In genomic region chr5:101826531-101826970, GRCm38 (mm10) we compare ENCODE assay signal across 8 mouse cellular contexts.
DNase-seq lines count a peak whose midpoint lies in the region; ATAC-seq lines count a peak whose summit lies in the region.

No protein-coding gene starts in this region.

- WGBS in hindbrain, embryonic 16.5 days = 3% methylated on average over 15 of the region's 15 CpGs
- WGBS in midbrain, embryonic 14.5 days = 4% methylated on average over 15 of the region's 15 CpGs

- no peak overlapping the region for H3K27ac ChIP-seq in hindbrain, embryonic 16.5 days (ENCODE audit: low read depth, low read length)
- peak overlapping the region; percentile 41; the same call in 1 of the 2 replicates for H3K27ac ChIP-seq in midbrain, embryonic 14.5 days (replicated peaks; ENCODE audit: low read depth, low read length)

- H3K4me2 ChIP-seq in hindbrain, embryonic 16.5 days (ENCODE audit: low read length) = peak overlapping the region; percentile 50
- H3K4me2 ChIP-seq in midbrain, embryonic 14.5 days (ENCODE audit: low read length) = peak overlapping the region; percentile 46

- H3K9ac ChIP-seq in hindbrain, embryonic 16.5 days (ENCODE audit: low read depth, low read length) = peak overlapping the region; percentile 48
- 0 out of 2 replicates have a peak overlapping the region, but pooled peaks have one; percentile 12 for H3K9ac ChIP-seq in midbrain, embryonic 14.5 days (replicated peaks; ENCODE audit: low read length)

- H3K36me3 ChIP-seq in hindbrain, embryonic 16.5 days (ENCODE audit: control insufficient read depth, insufficient read depth, low read length) = 0 out of 2 replicates have a peak, but pooled peaks cover 2% of the 10 kb centered on the region
- peaks cover 6% of the 10 kb centered on the region for H3K36me3 ChIP-seq in midbrain, embryonic 14.5 days (ENCODE audit: control insufficient read depth, insufficient read depth, low read length)

- DNase-seq in right cerebral cortex, postnatal 36 days (ENCODE audit: low spot score in 2 of 2) = peak; percentile 21 to 34
- DNase-seq in right cerebral cortex, postnatal 14 days = no peak
- peak; percentile 48 to 57 for DNase-seq in cerebellum, postnatal 36 days
- peak; percentile 18 for DNase-seq in gastrocnemius, postnatal 25 days
- peak; percentile 82 for DNase-seq in liver
- DNase-seq in midbrain, embryonic 14.5 days = peak; percentile 85
- peak; percentile 77 for DNase-seq in yolk sac, embryonic 10.5 days (ENCODE audit: low spot score)

- no peaks in the 10 kb centered on the region for H3K9me3 ChIP-seq in hindbrain, embryonic 16.5 days (ENCODE audit: control insufficient read depth, low read length)
- H3K9me3 ChIP-seq in midbrain, embryonic 14.5 days (ENCODE audit: control insufficient read depth, low read length) = no peaks in the 10 kb centered on the region

- peak; percentile 69 for ATAC-seq in hindbrain, embryonic 16.5 days
- ATAC-seq in midbrain, embryonic 14.5 days (ENCODE audit: low FRiP score, low TSS enrichment) = peak; percentile 74; the same call in 1 of the 2 replicates

- peaks cover 6% of the 10 kb centered on the region for H3K4me1 ChIP-seq in hindbrain, embryonic 16.5 days (ENCODE audit: control insufficient read depth, insufficient read depth, low read depth, low read length)
- H3K4me1 ChIP-seq in midbrain, embryonic 14.5 days (ENCODE audit: control insufficient read depth, insufficient read depth, low read length) = peaks cover 16% of the 10 kb centered on the region

- H3K27me3 ChIP-seq in hindbrain, embryonic 16.5 days (replicated peaks; ENCODE audit: control insufficient read depth, insufficient read depth, low read length) = no peaks in the 10 kb centered on the region
- H3K27me3 ChIP-seq in midbrain, embryonic 14.5 days (ENCODE audit: control insufficient read depth, insufficient read depth, low read length) = 0 out of 2 replicates have a peak, but pooled peaks cover 2% of the 10 kb centered on the region

- peak overlapping the region; percentile 13; the same call in 1 of the 2 replicates for H3K4me3 ChIP-seq in hindbrain, embryonic 16.5 days (ENCODE audit: low read length)
- H3K4me3 ChIP-seq in midbrain, embryonic 14.5 days (replicated peaks; ENCODE audit: low read depth, low read length) = 0 out of 2 replicates have a peak overlapping the region, but pooled peaks have one; percentile 10
